ENCODE assay signal across 8 mouse cellular contexts in genomic region chr2:104849991-104850359, GRCm38 (mm10). TPM values are rescaled to one million over a fixed set of nuclear protein-coding genes. Genes with fewer than 3 reads are reported as not detected.
A peak's percentile ranks its signal among the peaks of the same experiment; 100 is the strongest.
DNase-seq lines count a peak whose midpoint lies in the region; ATAC-seq and TF ChIP-seq lines count a peak whose summit lies in the region.

No protein-coding gene starts in this region.

- no peak for TF ChIP-seq EP300 in heart, adult 2 months (IDR thresholded peaks at IDR 0.05; ENCODE audit: insufficient read depth, low read depth, low read length)

- peak overlapping the region; percentile 58 for H3K4me3 ChIP-seq in heart, adult 2 months
- peak overlapping the region; percentile 45 for H3K4me3 ChIP-seq in forebrain, embryonic 15.5 days
- peak overlapping the region; percentile 50 for H3K4me3 ChIP-seq in liver, embryonic 16.5 days (ENCODE audit: low read depth, low read length)

- H3K27ac ChIP-seq in heart, adult 2 months, result no peak overlapping the region
- no peak overlapping the region for H3K27ac ChIP-seq in forebrain, embryonic 15.5 days (replicated peaks)
- H3K27ac ChIP-seq in liver, embryonic 16.5 days (ENCODE audit: low read length), result no peak overlapping the region

- no peaks in the 10 kb centered on the region for H3K79me2 ChIP-seq in heart, adult 2 months (replicated peaks; ENCODE audit: control insufficient read depth, insufficient read depth, low read length)

- H3K27me3 ChIP-seq in heart, adult 2 months (ENCODE audit: control insufficient read depth, insufficient read depth, low read length), result no peaks in the 10 kb centered on the region
- peaks cover 6% of the 10 kb centered on the region; the same call in 1 of the 2 replicates for H3K27me3 ChIP-seq in forebrain, embryonic 15.5 days
- H3K27me3 ChIP-seq in liver, embryonic 16.5 days (ENCODE audit: control insufficient read depth, insufficient read depth, low read depth, low read length), result peaks cover 11% of the 10 kb centered on the region

- intact Hi-C loops in heart, adult 2 months (cut with DNase I), result loop anchor here (5.0 kb wide), 1 partner anchor 382 kb away; no protein-coding TSS in a partner anchor
- intact Hi-C loops in gastrocnemius, postnatal 36 days (cut with DNase I), result no loop called here

- TF ChIP-seq POLR2A in heart, adult 2 months (IDR thresholded peaks at IDR 0.05; ENCODE audit: insufficient read depth, low read depth, low read length), result no peak

- TF ChIP-seq CTCF in heart, adult 2 months (IDR thresholded peaks at IDR 0.05), result no peak

- no peaks in the 10 kb centered on the region for H3K36me3 ChIP-seq in heart, adult 2 months (ENCODE audit: control insufficient read depth, insufficient read depth, low read length)
- H3K36me3 ChIP-seq in forebrain, embryonic 15.5 days, result no peaks in the 10 kb centered on the region
- H3K36me3 ChIP-seq in liver, embryonic 16.5 days (ENCODE audit: control insufficient read depth, insufficient read depth), result no peaks in the 10 kb centered on the region

- H3K4me1 ChIP-seq in heart, adult 2 months (ENCODE audit: control insufficient read depth, insufficient read depth, low read length), result peaks cover 4% of the 10 kb centered on the region
- peaks cover 10% of the 10 kb centered on the region for H3K4me1 ChIP-seq in forebrain, embryonic 15.5 days
- H3K4me1 ChIP-seq in liver, embryonic 16.5 days (ENCODE audit: control insufficient read depth, low read depth, low read length), result no peaks in the 10 kb centered on the region; the same call in 1 of the 2 replicates

- WGBS in heart, adult 2 months, result 60% methylated on average over 3 of the region's 3 CpGs
- 69% methylated on average over 3 of the region's 3 CpGs for WGBS in forebrain, embryonic 15.5 days
- 44% methylated on average over 3 of the region's 3 CpGs for WGBS in liver, embryonic 16.5 days (ENCODE audit: insufficient replicate concordance)

- no peak for DNase-seq in heart, adult 2 months
- DNase-seq in heart, adult 9 months (ENCODE audit: low spot score in 2 of 2), result no peak
- peak; percentile 77 for DNase-seq in 3T3-L1 (ENCODE audit: low read depth, low spot score)
- no peak for DNase-seq in right cerebral cortex, postnatal 10 days (ENCODE audit: low spot score in 2 of 2)
- no peak for DNase-seq in gastrocnemius, postnatal 36 days
- DNase-seq in thymus, adult 18-20 months, result no peak

- H3K9me3 ChIP-seq in forebrain, embryonic 15.5 days, result no peaks in the 10 kb centered on the region
- no peaks in the 10 kb centered on the region for H3K9me3 ChIP-seq in liver, embryonic 16.5 days (replicated peaks; ENCODE audit: control insufficient read depth, low read length)

- no peak overlapping the region for H3K9ac ChIP-seq in heart, adult 2 months (ENCODE audit: low read depth, low read length)
- H3K9ac ChIP-seq in forebrain, embryonic 15.5 days (replicated peaks), result peak overlapping the region; percentile 36
- no peak overlapping the region for H3K9ac ChIP-seq in liver, embryonic 16.5 days (ENCODE audit: low read depth, low read length)

- H3K4me2 ChIP-seq in forebrain, embryonic 15.5 days (replicated peaks), result peak overlapping the region; percentile 83
- H3K4me2 ChIP-seq in liver, embryonic 16.5 days (ENCODE audit: low read depth, low read length), result peak overlapping the region; percentile 56

- no peak for ATAC-seq in forebrain, embryonic 15.5 days (replicated peaks)
- ATAC-seq in liver, embryonic 16.5 days (ENCODE audit: low read depth), result no peak

RNA-seq across cellular contexts. Expression of gene Prrg4, which starts 0.3 kb away (rescaled TPM):
- under 1 TPM; 0.61 to 0.94 TPM for total RNA-seq in heart, adult 2 months (2021)
- 0.29 and 0.32 TPM in 2 replicates for polyA plus RNA-seq in heart, adult 2 months (2012; rRNA removed)
- 0.37 and 0.39 TPM in 2 replicates for polyA plus RNA-seq in forebrain, embryonic 15.5 days (2015; fragmentation: Nextera tagmentation; extraction: Ambion mirVana)
- polyA plus RNA-seq in liver, embryonic 16.5 days (2015; fragmentation: Nextera tagmentation; extraction: Ambion mirVana), result 0.33 and 0.39 TPM in 2 replicates
- under 1 TPM in 1 of 2 experiments, not detected in 1; 0.25 TPM for total RNA-seq in gastrocnemius, postnatal 36 days (2021)

RNA-seq across cellular contexts. Expression of gene Ccdc73, which starts 17.6 kb away (rescaled TPM):
- total RNA-seq in heart, adult 2 months (2021), result 1 to 10 TPM; 2.5 to 4.9 TPM
- 3.6 and 4.1 TPM in 2 replicates for polyA plus RNA-seq in heart, adult 2 months (2012; rRNA removed)
- 6.6 and 6.8 TPM in 2 replicates for polyA plus RNA-seq in forebrain, embryonic 15.5 days (2015; fragmentation: Nextera tagmentation; extraction: Ambion mirVana)
- 2.1 and 3.1 TPM in 2 replicates for polyA plus RNA-seq in liver, embryonic 16.5 days (2015; fragmentation: Nextera tagmentation; extraction: Ambion mirVana)
- total RNA-seq in gastrocnemius, postnatal 36 days (2021), result 1 to 10 TPM; 2.9 to 4.6 TPM

RNA-seq across cellular contexts. Expression of gene Qser1, which starts 33.4 kb away (rescaled TPM):
- 10 to 100 TPM; 26.4 to 30.2 TPM for total RNA-seq in heart, adult 2 months (2021)
- polyA plus RNA-seq in heart, adult 2 months (2012; rRNA removed), result 7.5 and 15.4 TPM in 2 replicates
- 11.9 and 12.1 TPM in 2 replicates for polyA plus RNA-seq in forebrain, embryonic 15.5 days (2015; fragmentation: Nextera tagmentation; extraction: Ambion mirVana)
- polyA plus RNA-seq in liver, embryonic 16.5 days (2015; fragmentation: Nextera tagmentation; extraction: Ambion mirVana), result 1.6 and 1.7 TPM in 2 replicates
- 10 to 100 TPM; 50.3 to 58.0 TPM for total RNA-seq in gastrocnemius, postnatal 36 days (2021)
